Mouse (Mus musculus) cortical plate, adult 2 months (tissue): ENCODE measurements around the gene Gm17657.

Experiments used
- CTCF ChIP-seq: fragments of 200-500 bp; IDR thresholded peaks from 2 replicates; pipeline ENCODE4 v1.5.1; 2011; ENCODE audit warnings: mild to moderate bottlenecking, control low read depth, low read length; ENCODE audit not compliant: insufficient read depth; ENCODE audit errors: extremely low read depth
- POLR2A ChIP-seq: fragments of 200-500 bp; IDR thresholded peaks from 2 replicates; pipeline ENCODE4 v1.6.1; 2011; ENCODE audit warnings: mild to moderate bottlenecking, low read length, control low read depth; ENCODE audit not compliant: insufficient read depth; ENCODE audit errors: extremely low read depth

DNA sequence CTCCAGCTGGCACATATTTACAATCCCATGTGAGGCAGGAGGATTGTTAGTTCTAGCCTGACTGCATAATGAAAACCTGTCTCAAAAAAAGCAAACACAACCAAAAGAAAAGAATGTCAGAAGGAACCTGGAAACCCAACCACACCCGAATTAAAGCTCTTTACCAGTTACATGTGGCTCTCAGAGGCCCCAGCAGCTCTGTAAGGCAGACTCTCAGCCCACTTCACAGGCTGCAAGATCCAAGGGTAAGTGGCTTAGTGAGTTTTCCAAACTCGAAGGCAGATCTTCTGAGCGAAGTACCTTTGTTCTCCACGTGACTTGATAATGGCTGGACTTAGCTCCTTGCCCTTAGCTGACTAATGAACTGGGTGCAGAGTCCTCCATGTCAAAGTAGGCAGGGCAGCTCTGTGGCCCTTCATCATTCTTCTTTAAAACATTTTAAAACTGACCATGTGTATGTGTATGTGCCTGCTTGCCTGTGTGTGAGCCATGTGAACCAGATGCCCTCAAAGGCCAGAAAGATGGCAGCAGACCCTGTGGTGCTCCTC lies 30.2 kb upstream of the Gm17657 start:
- TF ChIP-seq CTCF (no peak), POLR2A (no peak)
